Mouse (Mus musculus): ENCODE results near the gene Gabbr1.
"Not testable (repeated sequence)": the region's sequence is repeated elsewhere in the genome, so short reads cannot be mapped to it uniquely, and the experiment has no call there.

Gene Gabbr1

GRCm38 (mm10) chr17:37045611-37046311, at the start of gene Gabbr1:
Gabbr1 (plus strand) TSS chr17:37045966.
- DNase-seq = peak; percentile 88 to 92

GRCm38 (mm10) chr17:36997033-36997735, 48.6 kb upstream of the Gabbr1 start:
- peak; percentile 75 to 79 for DNase-seq

- DNase-seq = no peak
Measured at GRCm38 (mm10) chr17:36998477-36998876, 47.3 kb upstream of the Gabbr1 start.

- no peak for DNase-seq
Measured at GRCm38 (mm10) chr17:37000863-37001262, 44.9 kb upstream of the Gabbr1 start, which contains the start of gene Zfp57. Zfp57 (plus strand) TSS chr17:37001163.

- DNase-seq = peak; percentile 28 to 35
Measured at GRCm38 (mm10) chr17:37002364-37003330, 43.1 kb upstream of the Gabbr1 start.

GRCm38 (mm10) chr17:37003366-37003765, 42.4 kb upstream of the Gabbr1 start:
- DNase-seq = no peak

- DNase-seq = no peak
Measured at GRCm38 (mm10) chr17:37008161-37008560, 37.6 kb upstream of the Gabbr1 start.

GRCm38 (mm10) chr17:37009460-37010042, 36.2 kb upstream of the Gabbr1 start:
- no peak for DNase-seq

GRCm38 (mm10) chr17:37011719-37012118, 34.0 kb upstream of the Gabbr1 start:
- DNase-seq = no peak

- no peak for DNase-seq
Measured at GRCm38 (mm10) chr17:37012141-37012540, 33.6 kb upstream of the Gabbr1 start.

- no peak for DNase-seq
Measured at GRCm38 (mm10) chr17:37016333-37016732, 29.4 kb upstream of the Gabbr1 start.

- no peak for DNase-seq
Measured at GRCm38 (mm10) chr17:37018328-37018727, 27.4 kb upstream of the Gabbr1 start.

GRCm38 (mm10) chr17:37019242-37019641, 26.5 kb upstream of the Gabbr1 start:
- DNase-seq = not testable (repeated sequence)

- no peak for DNase-seq
Measured at GRCm38 (mm10) chr17:37022628-37023576, 22.9 kb upstream of the Gabbr1 start, which contains the start of gene Mog. Mog (minus strand) TSS chr17:37023398.

GRCm38 (mm10) chr17:37026425-37026824, 19.3 kb upstream of the Gabbr1 start:
- no peak for DNase-seq

GRCm38 (mm10) chr17:37027486-37027885, 18.3 kb upstream of the Gabbr1 start:
- DNase-seq = no peak

GRCm38 (mm10) chr17:37028212-37028611, 17.6 kb upstream of the Gabbr1 start:
- no peak for DNase-seq

GRCm38 (mm10) chr17:37028683-37029120, 17.1 kb upstream of the Gabbr1 start:
- DNase-seq = peak; percentile 93 to 96

- no peak for DNase-seq
Measured at GRCm38 (mm10) chr17:37029162-37029561, 16.6 kb upstream of the Gabbr1 start.

- DNase-seq = no peak
Measured at GRCm38 (mm10) chr17:37039127-37039894, 6.5 kb upstream of the Gabbr1 start.

All from cerebellum, adult 18-20 months (tissue).